Mouse (Mus musculus) intestine, embryonic 14.5 days (tissue): Measurements from ENCODE around the gene Hoxa1. TPM values are rescaled to one million over a fixed set of nuclear protein-coding genes. Genes with fewer than 3 reads are reported as not detected.

ENCODE experiments used
- ATAC-seq: fragments of 200-750 bp; cut with Nextera tagmentation; replicated peaks from 2 replicates; pipeline ENCODE4 v1.8.0; 2017; ENCODE audit warnings: low read depth, moderate number of reproducible peaks, moderate TSS enrichment, moderate library complexity; ENCODE audit not compliant: low FRiP score, low TSS enrichment
- DNase-seq: peaks from one replicate; pipeline ENCODE4 v3.0.0-alpha.2; 2018; ENCODE audit warnings: low spot score
- H3K27ac ChIP-seq: fragments of 300-500 bp; sonication (generic); 2 replicates; pipeline ENCODE4 v1.5.1; 2014; ENCODE audit warnings: low read depth, mild to moderate bottlenecking, control low read depth
- H3K27me3 ChIP-seq: fragments of 300-500 bp; sonication (generic); replicated peaks from 2 replicates; pipeline ENCODE4 v1.6.1; 2014; ENCODE audit warnings: low read length, control low read depth; ENCODE audit not compliant: control insufficient read depth, insufficient read depth
- H3K36me3 ChIP-seq: fragments of 300-500 bp; sonication (generic); 2 replicates; pipeline ENCODE4 v1.6.1; 2014; ENCODE audit warnings: low read length, control low read depth; ENCODE audit not compliant: control insufficient read depth, insufficient read depth
- H3K4me1 ChIP-seq: fragments of 300-500 bp; sonication (generic); replicated peaks from 2 replicates; pipeline ENCODE4 v1.6.1; 2014; ENCODE audit warnings: low read length, control low read depth, mixed read lengths; ENCODE audit not compliant: control insufficient read depth, insufficient read depth
- H3K4me2 ChIP-seq: fragments of 300-500 bp; sonication (generic); 2 replicates; pipeline ENCODE4 v1.6.1; 2014; ENCODE audit warnings: low read length
- H3K4me3 ChIP-seq: fragments of 300-500 bp; sonication (generic); 2 replicates; pipeline ENCODE4 v1.5.1; 2014; ENCODE audit warnings: low read depth, low read length, control low read depth, mixed read lengths
- H3K9ac ChIP-seq: fragments of 300-500 bp; sonication (generic); 2 replicates; pipeline ENCODE4 v1.6.1; 2014; ENCODE audit warnings: mild to moderate bottlenecking, low read length
- H3K9me3 ChIP-seq: fragments of 300-500 bp; sonication (generic); 2 replicates; pipeline ENCODE4 v1.6.1; 2016; ENCODE audit warnings: low read length, control low read depth; ENCODE audit not compliant: control insufficient read depth
- WGBS: fragments of 180-500 bp; shearing (Covaris S2); extraction: QIAGEN DNeasy Blood & Tissue Kit; methylation state at CpG from one replicate; pipeline ENCODE4 v1.1.7; 2014; 5-methylcytosine and 5-hydroxymethylcytosine counted together
- polyA plus RNA-seq: library from polyadenylated mRNA; unstranded; fragments of >200 nt; fragmentation: Nextera tagmentation; extraction: Ambion mirVana; gene quantifications from 2 replicates; pipeline ENCODE4 v1.2.1, GENCODE M21; 2014

Gene Hoxa1
- polyA plus RNA-seq, 1 experiment from 2014 or later = 1.4 TPM

- Histone ChIP-seq H3K27me3 (0 out of 2 replicates have a peak, but pooled peaks cover 8% of the 10 kb centered on the region), H3K9me3 (no peaks in the 10 kb centered on the region), H3K36me3 (peaks cover 4% of the 10 kb centered on the region; the same call in 1 of the 2 replicates), H3K27ac (peak overlapping the region; percentile 95), H3K4me1 (peaks cover 44% of the 10 kb centered on the region), H3K9ac (peak overlapping the region; percentile 87), H3K4me2 (peak overlapping the region; percentile 70), H3K4me3 (peak overlapping the region; percentile 59)
- DNase-seq (peak; percentile 71), ATAC-seq (no peak)
- WGBS = 33% methylated on average over 4 of the region's 4 CpGs
Observed at GRCm38 (mm10) chr6:52166431-52167077, 8.4 kb upstream of the Hoxa1 start.

GRCm38 (mm10) chr6:52165441-52166370 lies 7.6 kb upstream of the Hoxa1 start:
- peak overlapping the region; percentile 59 for H3K4me3 ChIP-seq
- no peak for ATAC-seq
- DNase-seq = peak; percentile 80
- 0 out of 2 replicates have a peak, but pooled peaks cover 8% of the 10 kb centered on the region for H3K27me3 ChIP-seq
- H3K4me1 ChIP-seq = peaks cover 38% of the 10 kb centered on the region
- peak overlapping the region; percentile 70 for H3K4me2 ChIP-seq
- H3K36me3 ChIP-seq = peaks cover 4% of the 10 kb centered on the region; the same call in 1 of the 2 replicates
- H3K27ac ChIP-seq = peak overlapping the region; percentile 95
- 15% methylated on average over 28 of the region's 28 CpGs for WGBS
- no peaks in the 10 kb centered on the region for H3K9me3 ChIP-seq
- H3K9ac ChIP-seq = peak overlapping the region; percentile 87

DNA sequence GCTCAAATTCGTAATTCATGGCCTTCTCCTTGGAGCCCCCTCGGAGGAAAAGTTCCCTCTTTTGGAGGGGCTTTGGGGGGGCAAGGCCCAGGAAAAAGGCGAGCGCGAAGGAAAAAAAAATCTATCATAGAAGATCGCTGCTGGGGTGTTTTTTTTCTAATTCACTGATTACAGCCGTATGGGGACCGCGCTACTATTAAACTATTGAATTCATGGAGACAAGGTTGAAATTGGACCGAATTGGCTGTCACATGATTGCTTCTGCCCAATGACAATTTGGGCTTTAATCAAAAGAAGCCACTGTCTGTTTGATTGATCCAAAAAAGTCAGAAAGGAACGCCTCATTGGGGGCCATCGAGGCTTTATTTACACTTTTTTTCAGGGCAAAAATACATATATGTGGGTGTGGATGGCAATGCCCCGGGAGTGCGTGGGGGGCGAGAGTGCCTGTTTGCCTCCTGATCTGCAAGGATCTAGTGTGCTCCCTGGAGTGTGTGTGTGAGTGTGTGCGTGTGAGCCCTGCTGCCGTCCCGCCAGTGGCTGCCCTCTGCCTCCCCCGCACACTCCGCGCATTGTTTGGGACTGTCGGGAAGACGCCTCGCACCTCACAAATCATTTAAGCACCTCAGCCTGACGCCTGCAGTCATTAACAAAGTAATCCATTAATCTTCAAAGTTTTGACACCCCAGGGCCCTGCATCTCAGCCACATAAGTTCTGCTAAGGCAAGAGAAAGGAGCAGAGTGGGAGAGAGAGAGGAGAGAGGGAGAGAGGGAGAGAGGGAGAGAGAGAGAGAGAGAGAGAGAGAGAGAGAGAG lies 6.7 kb upstream of the Hoxa1 start, which contains the start of gene Hoxa2:
Hoxa2 (minus strand) TSS at position 206 of the 815 bp plus-strand sequence.
- peak; percentile 82 for DNase-seq
- Histone ChIP-seq H3K4me1 (peaks cover 38% of the 10 kb centered on the region), H3K27ac (peak within 1 kb of the TSS; percentile 95), H3K36me3 (peaks cover 4% of the 10 kb centered on the region; the same call in 1 of the 2 replicates), H3K9ac (peak within 1 kb of the TSS; percentile 87), H3K27me3 (0 out of 2 replicates have a peak, but pooled peaks cover 8% of the 10 kb centered on the region), H3K4me2 (peak within 1 kb of the TSS; percentile 70), H3K9me3 (no peaks in the 10 kb centered on the region), H3K4me3 (peak within 1 kb of the TSS; percentile 59)
- WGBS = 10% methylated on average over 25 of the region's 25 CpGs
- ATAC-seq = no peak

DNA sequence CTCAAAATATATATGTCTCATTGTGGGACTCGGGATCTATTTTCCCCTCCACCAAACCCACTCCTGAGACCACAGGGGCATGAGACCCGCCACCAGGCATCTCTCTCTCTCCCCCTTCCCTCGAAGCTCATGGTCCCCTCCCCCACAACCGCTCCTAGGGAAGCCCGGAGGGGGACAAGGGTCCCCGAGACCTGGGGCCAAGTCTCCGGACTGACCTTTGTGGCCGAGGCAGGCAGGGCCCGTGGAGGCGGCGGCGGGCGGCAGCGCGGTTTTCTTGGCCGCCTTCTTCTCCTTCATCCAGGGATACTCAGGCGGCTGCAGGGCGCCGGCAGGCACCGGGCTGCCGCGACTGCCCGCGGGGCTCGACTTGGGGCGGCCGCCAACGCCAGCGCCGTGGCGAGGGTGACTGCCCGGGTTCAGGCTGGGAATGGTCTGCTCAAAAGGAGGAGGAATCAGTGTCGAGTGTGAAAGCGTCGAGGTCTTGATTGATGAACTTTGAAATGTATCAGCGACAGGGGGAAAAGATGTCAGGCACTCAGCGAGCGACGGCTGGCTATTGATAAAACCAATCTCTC lies 6.0 kb upstream of the Hoxa1 start:
- peak; percentile 83 for DNase-seq
- Histone ChIP-seq H3K4me2 (peak overlapping the region; percentile 70), H3K27ac (peak overlapping the region; percentile 95), H3K4me1 (peaks cover 44% of the 10 kb centered on the region), H3K27me3 (0 out of 2 replicates have a peak, but pooled peaks cover 8% of the 10 kb centered on the region), H3K9me3 (no peaks in the 10 kb centered on the region), H3K36me3 (peaks cover 4% of the 10 kb centered on the region; the same call in 1 of the 2 replicates), H3K4me3 (peak overlapping the region; percentile 59), H3K9ac (peak overlapping the region; percentile 87)
- WGBS = 4% methylated on average over 39 of the region's 39 CpGs
- 0 out of 2 replicates have a peak, but pooled peaks have one; percentile 9 for ATAC-seq

- 0 out of 2 replicates have a peak, but pooled peaks have one; percentile 7 for ATAC-seq
- H3K4me2 ChIP-seq = peak overlapping the region; percentile 70
- H3K27ac ChIP-seq = peak overlapping the region; percentile 95
- 0 out of 2 replicates have a peak, but pooled peaks cover 8% of the 10 kb centered on the region for H3K27me3 ChIP-seq
- WGBS = 24% methylated on average over 17 of the region's 17 CpGs
- peak overlapping the region; percentile 59 for H3K4me3 ChIP-seq
- peaks cover 43% of the 10 kb centered on the region for H3K4me1 ChIP-seq
- peak; percentile 84 for DNase-seq
- H3K9ac ChIP-seq = peak overlapping the region; percentile 87
- peaks cover 4% of the 10 kb centered on the region; the same call in 1 of the 2 replicates for H3K36me3 ChIP-seq
- H3K9me3 ChIP-seq = no peaks in the 10 kb centered on the region
Observed at GRCm38 (mm10) chr6:52163366-52164031, 5.4 kb upstream of the Hoxa1 start.

GRCm38 (mm10) chr6:52162611-52163365 lies 4.7 kb upstream of the Hoxa1 start:
- H3K4me2 ChIP-seq = peak overlapping the region; percentile 70
- peaks cover 38% of the 10 kb centered on the region for H3K4me1 ChIP-seq
- DNase-seq (peak; percentile 68), ATAC-seq (no peak)
- H3K27me3 ChIP-seq = 0 out of 2 replicates have a peak, but pooled peaks cover 3% of the 10 kb centered on the region
- H3K9me3 ChIP-seq = no peaks in the 10 kb centered on the region
- H3K36me3 ChIP-seq = peaks cover 4% of the 10 kb centered on the region; the same call in 1 of the 2 replicates
- peak overlapping the region; percentile 87 for H3K9ac ChIP-seq
- 31% methylated on average over 14 of the region's 14 CpGs for WGBS
- peak overlapping the region; percentile 59 for H3K4me3 ChIP-seq
- peak overlapping the region; percentile 95 for H3K27ac ChIP-seq

GRCm38 (mm10) chr6:52162093-52162380 lies 3.9 kb upstream of the Hoxa1 start:
- Histone ChIP-seq H3K27me3 (peaks cover 9% of the 10 kb centered on the region), H3K27ac (peak overlapping the region; percentile 28), H3K36me3 (peaks cover 4% of the 10 kb centered on the region; the same call in 1 of the 2 replicates), H3K9ac (peak overlapping the region; percentile 87), H3K9me3 (no peaks in the 10 kb centered on the region), H3K4me3 (peak overlapping the region; percentile 59), H3K4me2 (peak overlapping the region; percentile 70), H3K4me1 (peaks cover 42% of the 10 kb centered on the region)
- 17% methylated on average over 1 of the region's 1 CpGs for WGBS
- ATAC-seq (no peak), DNase-seq (peak; percentile 69)
